Mouse (Mus musculus): Measurements from ENCODE around the gene Cep170b. TPM values are rescaled to one million over a fixed set of nuclear protein-coding genes. Genes with fewer than 3 reads are reported as not detected.

The Cep170b gene
- polyA plus RNA-seq, 1 experiment, result not detected

DNA sequence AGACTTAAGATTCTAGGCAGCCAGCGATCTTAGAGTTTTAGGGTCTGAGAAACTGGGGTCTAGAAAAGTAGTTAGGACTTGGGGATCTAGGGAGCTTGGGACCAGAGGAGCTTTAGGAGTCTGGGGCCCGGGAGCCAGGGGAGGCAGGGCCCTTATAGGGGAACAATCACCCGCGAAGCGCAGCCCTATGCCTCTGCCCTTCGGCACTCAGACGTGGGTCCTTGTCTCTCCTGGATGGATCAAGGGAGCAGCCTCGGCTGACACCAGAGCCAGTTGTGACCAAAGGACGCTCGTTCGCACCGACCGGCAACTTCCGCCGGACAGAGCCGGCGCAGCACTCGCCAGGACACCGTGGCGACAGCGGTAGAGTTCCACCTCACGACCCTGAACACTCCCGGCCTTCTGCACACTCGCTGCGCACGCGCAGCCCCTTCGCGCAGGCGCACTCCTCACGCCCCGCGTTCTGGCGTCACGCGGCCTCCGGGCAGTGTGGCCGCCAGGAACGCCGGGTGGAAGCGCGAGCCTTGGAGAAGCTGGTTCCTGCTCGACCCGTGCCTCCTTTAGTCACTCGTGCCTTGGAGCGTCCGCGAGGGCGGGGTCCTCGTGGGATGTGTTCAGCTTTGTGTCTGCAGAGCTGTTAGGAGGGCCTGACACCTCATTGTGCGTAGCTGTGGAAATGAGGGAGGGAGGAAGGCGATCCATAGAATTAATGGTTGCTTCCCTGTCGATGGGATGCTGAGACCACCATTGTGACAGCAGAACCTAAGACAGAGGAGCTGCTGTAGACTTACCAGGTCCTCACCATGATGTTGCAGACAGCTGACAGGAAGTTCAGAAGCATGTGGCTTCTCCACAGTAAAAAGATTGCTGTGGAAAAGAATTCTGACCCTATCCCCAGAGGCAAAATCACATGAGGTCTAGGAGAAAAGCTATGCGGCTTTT is 26.8 kb upstream of the Cep170b start:
- no peak for TF ChIP-seq GATA1 (IDR thresholded peaks at IDR 0.05; ENCODE audit: low read length)

GRCm38 (mm10) chr12:112694127-112694475 is 26.2 kb upstream of the Cep170b start:
- TF ChIP-seq GATA1 (IDR thresholded peaks at IDR 0.05; ENCODE audit: low read length), result no peak

DNA sequence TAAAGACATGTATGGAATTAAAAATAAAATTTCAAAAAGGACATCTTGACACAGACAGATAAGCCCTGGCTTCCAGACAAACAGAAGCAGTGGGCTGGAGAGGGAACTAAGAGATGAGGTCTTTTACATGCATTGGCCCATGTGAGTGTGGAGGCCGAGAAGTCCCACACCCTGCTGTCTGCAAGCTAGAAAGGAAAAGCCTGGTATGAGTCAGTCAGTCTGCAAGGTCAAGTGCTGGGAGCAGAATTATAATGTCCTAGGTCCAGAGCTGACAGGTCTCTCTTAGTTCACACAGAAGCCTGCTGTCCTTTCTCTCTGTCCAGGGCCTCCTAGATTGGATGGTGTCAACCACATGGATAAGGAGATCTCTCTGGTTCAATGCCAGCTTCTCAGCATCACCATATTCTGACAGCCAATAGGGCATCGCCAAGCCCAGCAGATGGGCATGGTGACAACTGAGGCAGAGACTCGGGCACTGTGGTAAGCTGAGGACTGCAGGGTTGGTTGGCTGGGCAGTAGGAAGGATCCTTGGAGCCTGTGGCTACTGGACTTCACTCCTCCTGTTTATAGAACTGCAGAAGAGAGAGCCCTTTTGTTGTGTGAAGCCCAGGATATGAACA is 23.3 kb upstream of the Cep170b start:
- no peak for TF ChIP-seq GATA1 (IDR thresholded peaks at IDR 0.05; ENCODE audit: low read length)

- TF ChIP-seq GATA1 (IDR thresholded peaks at IDR 0.05; ENCODE audit: low read length), result no peak
Observed at GRCm38 (mm10) chr12:112700522-112700921, 19.7 kb upstream of the Cep170b start.

GRCm38 (mm10) chr12:112702374-112703320 is 17.6 kb upstream of the Cep170b start:
- no peak for TF ChIP-seq GATA1 (IDR thresholded peaks at IDR 0.05; ENCODE audit: low read length)

DNA sequence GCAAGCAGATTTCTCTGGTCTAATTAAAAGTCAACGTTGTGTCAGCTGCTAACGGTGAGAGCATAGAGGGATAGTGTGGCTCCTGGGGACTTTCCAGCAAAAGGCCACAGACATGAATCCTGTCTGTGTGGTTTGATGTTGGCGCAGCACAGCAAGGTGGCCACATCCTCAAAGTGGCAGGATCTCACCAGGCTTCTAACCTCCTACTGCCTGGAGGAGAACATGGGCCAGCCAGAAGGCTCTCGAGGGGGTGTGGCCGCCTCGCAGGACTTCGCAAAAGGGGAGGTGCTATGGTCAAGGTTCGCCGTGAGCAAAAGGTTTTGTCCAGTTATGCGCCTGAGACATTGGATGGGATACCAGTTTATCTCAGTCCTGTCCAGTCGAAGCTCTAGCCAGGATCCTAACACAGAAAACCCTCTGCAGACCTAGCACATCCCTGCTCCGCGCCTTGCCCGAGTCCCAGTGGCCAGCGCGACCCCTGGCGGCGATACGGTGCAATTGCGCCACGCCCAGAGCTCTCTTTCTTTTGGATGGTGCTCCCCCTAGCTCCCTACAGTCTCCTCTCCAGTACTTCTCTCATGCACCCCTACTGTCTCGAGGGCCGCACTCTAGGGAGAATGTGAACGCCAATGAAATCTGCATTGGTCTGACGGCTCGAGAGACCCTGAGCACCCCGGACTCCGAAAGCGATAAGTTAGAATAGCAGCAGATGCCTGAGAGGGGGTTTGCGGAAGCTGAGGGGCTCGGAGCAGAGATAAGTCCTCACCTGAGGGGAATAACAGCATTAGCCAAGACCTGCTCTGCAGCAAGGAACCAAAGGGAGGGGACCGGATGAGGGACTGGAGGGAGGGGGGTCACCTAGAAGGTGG is 13.3 kb upstream of the Cep170b start:
- TF ChIP-seq GATA1 (IDR thresholded peaks at IDR 0.05; ENCODE audit: low read length), result no peak

GRCm38 (mm10) chr12:112707573-112707869 is 12.7 kb upstream of the Cep170b start:
- no peak for TF ChIP-seq GATA1 (IDR thresholded peaks at IDR 0.05; ENCODE audit: low read length)

DNA sequence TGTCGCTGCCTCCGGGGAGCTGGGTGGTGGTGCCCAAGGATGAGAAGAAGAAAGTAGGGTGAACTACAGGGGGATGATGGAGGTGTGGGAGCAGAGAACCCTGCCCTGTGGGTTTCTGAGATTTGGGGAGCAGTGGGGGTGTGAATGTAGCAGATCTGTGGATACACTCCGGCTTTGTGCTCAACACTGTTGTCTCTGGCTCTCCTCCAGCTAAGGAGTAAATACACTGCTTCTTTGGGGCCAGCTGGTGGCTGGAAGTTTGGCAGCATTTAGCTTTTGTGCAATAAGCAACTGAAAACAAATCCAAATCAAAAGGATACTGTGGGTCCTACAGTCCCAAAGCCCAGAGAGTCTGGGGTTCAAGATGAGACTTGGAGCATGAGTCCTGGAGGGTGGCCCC is 6.3 kb upstream of the Cep170b start:
- no peak for TF ChIP-seq GATA1 (IDR thresholded peaks at IDR 0.05; ENCODE audit: low read length)

- TF ChIP-seq GATA1 (IDR thresholded peaks at IDR 0.05; ENCODE audit: low read length), result no peak
Observed at GRCm38 (mm10) chr12:112717140-112717539, 3.1 kb upstream of the Cep170b start.

- no peak for TF ChIP-seq GATA1 (IDR thresholded peaks at IDR 0.05; ENCODE audit: low read length)
Observed at GRCm38 (mm10) chr12:112718995-112719394, 1.3 kb upstream of the Cep170b start.

DNA sequence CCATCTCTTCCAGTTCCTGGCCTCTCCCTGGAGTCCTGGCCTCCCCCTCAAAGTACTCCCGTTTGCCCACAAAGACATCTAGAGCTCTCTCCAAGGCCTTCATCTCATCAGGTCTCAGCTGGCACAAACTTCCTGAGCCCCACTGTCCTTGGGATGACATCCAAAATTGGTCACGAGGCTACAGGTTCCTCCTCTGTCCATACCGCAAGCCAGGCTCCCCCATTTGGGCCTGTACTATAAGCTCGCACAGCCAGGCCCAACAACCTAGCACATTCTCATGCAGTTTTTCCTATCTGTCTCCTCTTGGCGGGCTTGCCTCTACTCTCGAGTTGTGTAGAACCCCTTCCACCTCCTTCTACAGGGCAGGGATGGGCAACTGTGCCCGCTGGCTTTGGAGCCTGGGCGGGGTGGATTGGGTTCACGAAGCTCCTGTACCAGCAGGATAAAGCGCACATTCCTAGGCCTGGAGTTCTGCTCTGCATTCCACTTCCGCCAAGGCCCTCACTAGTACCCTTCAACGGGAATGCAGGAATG is 702 bp downstream of the Cep170b start:
- TF ChIP-seq GATA1 (IDR thresholded peaks at IDR 0.05; ENCODE audit: low read length), result no peak

GRCm38 (mm10) chr12:112721424-112722239 is 1.4 kb downstream of the Cep170b start:
- TF ChIP-seq GATA1 (IDR thresholded peaks at IDR 0.05; ENCODE audit: low read length), result no peak

GRCm38 (mm10) chr12:112722240-112723027 is 2.2 kb downstream of the Cep170b start:
- no peak for TF ChIP-seq GATA1 (IDR thresholded peaks at IDR 0.05; ENCODE audit: low read length)
